Mouse (Mus musculus) liver, adult (tissue): Measurements from ENCODE around the gene Tmed1.

Experiments used
- GATA4 ChIP-seq: IDR thresholded peaks from 2 replicates; pipeline ENCODE4 v1.6.1; 2014; ENCODE audit warnings: mild to moderate bottlenecking, low read length; ENCODE audit not compliant: insufficient replicate concordance

Tmed1 gene

GRCm38 (mm10) chr9:21458821-21459220 is 51.2 kb downstream of the Tmed1 start:
- TF ChIP-seq GATA4 = no peak
